Mouse (Mus musculus) urinary bladder, postnatal 25 days (tissue): Measurements from ENCODE around the gene Sorcs2.

ENCODE experiments used
- DNase-seq: peaks from one replicate; pipeline ENCODE4 v3.0.0; 2022; ENCODE audit warnings: low spot score

Sorcs2 gene

DNA sequence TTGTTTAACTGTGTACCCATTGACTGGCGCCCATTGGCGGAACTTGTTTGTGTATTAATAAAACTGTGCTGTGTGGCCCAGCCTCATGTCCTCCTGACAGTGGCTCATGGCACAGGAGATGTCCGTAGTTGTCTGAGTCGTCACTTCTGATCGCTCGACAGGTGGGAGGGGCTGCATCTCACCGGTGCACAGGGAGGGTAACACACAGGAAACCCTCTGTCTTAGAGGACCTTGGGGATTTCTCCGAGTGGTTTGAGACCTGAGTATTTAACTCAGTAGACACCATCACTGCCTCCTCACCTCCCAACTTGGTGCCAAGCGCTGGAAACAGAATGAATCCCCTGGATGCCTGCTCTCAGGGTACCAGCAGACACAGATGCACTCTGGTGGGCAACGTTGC, 394.1 kb downstream of the Sorcs2 start:
- no peak for DNase-seq

DNA sequence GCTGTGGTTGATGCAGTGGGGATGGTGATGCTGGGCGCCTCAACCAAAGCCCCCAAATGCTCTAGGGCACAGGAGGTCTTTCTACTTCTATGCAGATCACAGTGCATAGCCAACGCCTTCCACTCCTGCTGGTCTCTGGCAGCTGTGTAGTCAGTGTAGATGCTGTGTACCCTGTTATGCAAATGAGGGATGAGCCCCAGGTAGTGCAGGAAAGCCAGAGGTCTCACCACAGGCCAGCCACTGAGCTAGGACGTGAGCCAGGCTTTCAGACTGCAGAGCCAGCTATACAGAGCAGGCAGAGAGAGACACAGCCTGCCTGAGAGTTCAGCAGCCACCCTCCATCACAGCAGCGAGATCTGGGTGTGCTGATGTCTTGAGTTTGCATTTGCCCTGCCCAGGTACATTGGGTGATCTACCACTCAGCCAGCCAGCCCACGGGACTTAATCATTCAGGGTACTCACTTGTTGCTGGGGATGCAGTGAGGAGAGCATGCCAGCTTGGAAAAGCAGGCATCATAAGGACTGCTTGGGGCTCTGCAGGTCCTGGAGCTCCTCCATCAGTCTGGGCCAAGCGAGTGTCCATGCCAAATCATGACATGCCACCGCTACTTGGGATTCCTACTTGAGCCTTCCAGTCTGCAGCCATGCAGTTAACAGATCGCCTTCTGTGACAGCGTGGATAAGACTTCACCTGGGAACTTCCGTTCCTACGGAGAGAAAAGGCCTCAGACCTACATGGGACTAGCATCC, 407.8 kb downstream of the Sorcs2 start:
- DNase-seq = no peak

DNA sequence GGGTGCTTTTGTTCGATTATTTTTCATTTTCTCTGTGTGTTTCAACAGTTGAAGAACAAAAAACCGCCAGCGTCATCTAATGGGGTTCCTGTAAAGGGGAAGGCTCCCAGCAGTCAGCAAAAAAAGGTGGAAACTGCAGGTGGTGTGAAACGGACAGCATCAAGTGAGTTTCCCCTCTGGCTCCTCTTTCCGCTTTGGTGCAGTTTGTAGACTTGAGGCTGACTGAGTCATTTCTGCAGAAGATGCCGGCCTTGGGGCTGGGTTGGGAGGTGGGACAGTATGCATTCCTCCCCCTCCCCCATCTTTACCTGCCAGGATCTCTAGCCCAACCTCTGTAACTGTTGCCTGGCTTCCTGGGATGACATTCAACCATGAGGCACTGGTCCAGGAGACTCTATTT, 408.4 kb downstream of the Sorcs2 start:
- DNase-seq = no peak

DNA sequence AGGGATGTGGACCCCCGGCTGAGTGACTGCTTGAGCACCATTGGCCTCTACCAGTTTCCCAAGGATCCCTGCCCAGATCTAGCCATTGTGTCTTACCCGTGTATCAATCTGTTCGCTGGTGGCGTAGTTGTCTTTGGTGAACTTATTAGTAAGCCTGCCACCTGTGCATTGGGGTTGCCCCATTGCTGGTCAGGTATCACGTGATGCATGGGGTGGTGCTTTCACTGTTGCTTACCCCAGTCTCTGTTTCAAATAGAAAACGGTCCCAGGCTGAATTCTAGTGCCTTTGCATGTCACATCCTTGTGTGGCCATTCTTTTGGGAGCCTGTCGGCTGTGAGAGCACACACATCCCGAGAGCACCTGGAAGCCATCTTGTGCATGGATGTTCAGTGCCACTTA, 409.9 kb downstream of the Sorcs2 start:
- DNase-seq = no peak

DNA sequence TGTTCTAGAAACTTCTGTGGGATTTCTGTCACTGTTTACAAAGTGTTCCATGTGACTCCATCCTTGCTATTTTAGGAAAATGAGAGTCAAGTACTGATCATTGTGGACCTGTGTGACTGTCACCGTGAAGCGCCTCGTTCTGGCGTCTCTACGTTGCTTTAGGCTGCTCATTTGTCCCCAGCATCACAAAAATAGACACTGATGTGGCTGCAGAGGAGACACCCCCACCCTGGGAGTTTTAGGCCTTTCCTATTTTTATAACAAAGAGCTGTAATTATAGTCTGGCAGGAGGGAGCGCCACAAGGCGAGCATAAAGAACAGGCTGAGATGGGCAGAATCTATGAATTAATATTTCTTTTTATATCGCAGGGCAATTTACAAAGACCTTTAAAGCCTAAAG, 412.3 kb downstream of the Sorcs2 start:
- DNase-seq = no peak

DNA sequence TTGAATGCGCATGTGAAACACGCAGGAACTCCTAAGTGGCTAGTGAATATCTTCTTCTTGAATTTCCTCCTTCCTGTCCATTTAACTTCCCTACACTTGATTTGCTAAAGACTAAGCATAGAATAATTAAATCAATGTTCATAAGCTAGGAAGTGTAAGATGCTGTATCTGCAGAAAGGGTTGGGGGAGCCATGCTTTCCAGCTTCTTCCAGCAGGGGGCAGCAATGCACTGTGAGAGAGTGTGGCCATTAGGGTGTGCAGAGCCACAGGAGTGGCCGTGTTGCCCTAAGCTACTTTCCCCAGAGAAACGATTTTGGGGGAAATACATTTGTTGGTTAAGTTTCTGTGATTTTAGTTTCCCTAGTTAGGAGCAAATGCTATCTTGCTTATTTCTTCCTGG, 416.0 kb downstream of the Sorcs2 start:
- peak; percentile 84 for DNase-seq

DNA sequence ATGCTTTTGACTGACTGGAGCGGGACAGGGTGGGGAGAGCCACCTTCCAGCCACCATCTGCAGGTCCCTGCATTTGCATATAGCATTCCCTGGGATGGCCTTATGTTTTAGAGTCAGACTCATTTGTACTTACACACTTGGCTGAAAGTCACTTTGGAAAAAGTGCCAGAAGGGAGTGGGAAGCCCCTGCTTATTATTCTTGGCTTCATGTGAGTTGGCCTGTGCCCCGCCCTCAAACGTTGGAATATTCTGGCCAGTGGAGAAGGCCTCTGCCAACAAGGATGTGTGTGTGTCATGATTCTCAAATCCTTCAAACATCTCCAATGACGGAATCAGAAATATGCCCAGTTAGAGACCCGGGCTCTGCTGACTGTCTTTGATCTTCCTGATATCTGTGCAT, 416.6 kb downstream of the Sorcs2 start:
- no peak for DNase-seq

DNA sequence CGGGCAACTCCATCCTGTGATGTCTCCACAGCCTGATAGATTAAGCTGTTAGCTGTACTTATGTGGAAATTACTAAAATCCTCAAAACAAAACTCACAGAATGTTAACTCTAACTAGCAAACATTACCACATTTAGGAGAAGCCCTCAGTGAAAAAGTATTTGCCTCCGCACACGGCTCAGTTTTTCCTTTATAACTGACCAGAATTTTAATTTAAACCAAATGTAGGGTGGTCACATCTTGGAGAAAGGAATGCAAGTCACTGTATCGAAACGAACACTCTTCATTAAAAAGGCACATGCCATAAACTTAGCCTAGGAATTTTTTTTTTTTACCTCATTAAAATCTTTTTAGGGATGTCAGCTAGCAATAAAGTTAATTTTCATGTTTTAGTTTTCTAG, 417.4 kb downstream of the Sorcs2 start:
- no peak for DNase-seq

DNA sequence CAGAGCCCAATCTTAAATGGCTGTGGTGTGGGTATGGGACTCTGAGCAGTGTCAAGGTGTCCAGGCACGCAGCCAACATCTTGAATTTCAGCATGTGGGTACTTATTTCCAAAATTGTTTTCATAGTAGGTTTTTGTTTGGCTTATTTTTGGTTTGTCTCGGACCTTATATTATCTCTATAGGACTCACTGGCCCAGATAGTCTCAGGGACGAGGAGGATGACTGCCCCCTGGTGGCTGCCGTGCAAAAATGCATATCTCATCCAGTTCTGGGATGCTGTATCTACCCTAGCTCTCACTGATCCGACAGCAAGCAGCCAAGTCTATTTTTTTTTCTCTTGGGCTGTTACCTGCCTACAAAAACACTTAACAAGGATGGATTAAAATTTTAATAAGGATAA, 422.3 kb downstream of the Sorcs2 start:
- peak; percentile 85 for DNase-seq

DNA sequence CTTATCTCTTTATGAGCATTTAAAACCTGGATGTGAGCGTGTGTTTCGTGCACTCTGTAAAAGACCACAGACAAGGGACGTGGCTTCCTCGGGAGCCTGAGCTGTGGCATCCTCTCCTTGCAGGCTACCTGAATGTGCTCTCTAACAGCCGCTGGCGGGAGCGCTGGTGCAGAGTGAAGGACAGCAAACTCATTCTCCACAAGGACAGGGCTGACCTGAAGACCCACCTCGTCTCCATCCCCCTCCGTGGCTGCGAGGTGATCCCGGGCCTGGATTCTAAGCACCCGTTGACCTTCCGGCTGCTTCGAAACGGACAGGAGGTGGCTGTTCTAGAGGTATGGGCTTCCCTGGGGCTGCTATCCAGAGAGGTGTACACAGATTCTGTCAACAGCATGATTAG, 423.7 kb downstream of the Sorcs2 start:
- DNase-seq = no peak

DNA sequence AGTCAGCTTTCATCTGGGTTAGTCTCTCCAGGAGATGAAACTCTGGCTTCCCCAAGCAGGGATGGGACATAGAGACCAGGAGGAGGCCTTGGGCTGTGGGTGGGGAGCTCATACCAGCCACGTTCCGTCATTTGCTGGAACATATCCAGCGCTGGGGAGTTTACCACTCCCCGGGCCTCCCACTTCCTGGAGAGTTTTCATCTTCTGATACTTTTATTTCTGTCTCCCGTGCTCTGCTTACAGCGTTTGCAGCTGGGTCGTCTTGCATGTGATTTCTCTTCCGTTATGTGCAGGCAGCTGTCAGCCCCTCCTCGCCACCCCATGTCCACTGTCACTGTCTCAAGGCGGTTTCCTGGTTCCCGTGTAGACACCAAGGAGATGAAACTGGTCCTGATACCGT, 424.1 kb downstream of the Sorcs2 start:
- peak; percentile 75 for DNase-seq

DNA sequence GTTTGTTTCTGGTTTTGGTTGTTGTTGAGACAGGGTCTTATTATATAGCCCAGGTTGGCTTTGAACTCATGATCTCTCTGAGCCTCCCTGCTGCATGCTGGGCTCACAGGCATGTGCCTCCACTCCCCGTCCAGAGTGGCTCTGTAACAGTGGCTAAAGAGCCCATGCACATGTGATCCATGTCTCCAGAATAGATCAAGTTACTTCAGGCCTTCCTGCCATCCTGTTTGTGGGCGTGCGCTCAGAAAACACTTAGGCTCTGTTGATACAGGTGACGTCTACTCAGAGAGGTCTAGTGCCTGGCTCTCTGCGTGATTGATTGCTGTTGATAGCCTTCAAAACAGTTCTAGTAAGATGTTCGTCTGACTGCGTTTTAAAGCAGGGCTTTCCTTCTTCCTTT, 425.2 kb downstream of the Sorcs2 start:
- no peak for DNase-seq

DNA sequence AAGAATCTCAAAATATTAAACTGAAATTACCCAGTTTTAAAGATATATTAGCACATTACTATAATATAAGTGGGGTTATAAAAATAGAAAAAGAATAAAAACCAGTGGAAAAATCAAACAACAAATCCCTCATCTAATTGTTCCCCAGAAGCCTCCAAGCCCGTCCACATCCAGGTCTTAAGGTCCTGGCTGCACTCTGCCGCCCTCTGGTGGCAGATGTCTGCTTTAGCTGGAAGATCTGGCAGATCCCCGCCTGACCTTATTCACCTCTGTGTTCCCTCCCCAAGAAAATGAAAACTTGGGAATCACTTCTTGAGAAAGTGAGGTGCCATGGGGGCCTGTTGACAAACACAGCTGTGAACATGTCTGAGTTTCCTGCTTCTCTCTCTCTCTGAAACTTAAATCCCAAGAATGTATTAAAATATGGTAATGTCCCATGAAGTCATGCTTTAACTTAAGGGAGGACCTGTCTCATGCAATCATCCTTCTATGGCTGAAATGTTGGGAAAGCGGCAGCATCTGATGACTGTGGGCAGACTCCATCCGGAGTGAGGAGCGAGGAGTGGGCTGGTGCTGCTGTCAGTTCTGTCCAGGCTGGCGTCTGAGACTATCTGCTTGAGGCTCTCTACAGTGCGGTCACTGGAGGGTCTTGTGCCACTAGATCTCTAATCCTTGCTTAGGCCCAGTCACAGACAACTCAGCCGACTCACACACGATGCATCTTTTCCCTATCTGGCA, 425.9 kb downstream of the Sorcs2 start:
- peak; percentile 76 for DNase-seq

DNA sequence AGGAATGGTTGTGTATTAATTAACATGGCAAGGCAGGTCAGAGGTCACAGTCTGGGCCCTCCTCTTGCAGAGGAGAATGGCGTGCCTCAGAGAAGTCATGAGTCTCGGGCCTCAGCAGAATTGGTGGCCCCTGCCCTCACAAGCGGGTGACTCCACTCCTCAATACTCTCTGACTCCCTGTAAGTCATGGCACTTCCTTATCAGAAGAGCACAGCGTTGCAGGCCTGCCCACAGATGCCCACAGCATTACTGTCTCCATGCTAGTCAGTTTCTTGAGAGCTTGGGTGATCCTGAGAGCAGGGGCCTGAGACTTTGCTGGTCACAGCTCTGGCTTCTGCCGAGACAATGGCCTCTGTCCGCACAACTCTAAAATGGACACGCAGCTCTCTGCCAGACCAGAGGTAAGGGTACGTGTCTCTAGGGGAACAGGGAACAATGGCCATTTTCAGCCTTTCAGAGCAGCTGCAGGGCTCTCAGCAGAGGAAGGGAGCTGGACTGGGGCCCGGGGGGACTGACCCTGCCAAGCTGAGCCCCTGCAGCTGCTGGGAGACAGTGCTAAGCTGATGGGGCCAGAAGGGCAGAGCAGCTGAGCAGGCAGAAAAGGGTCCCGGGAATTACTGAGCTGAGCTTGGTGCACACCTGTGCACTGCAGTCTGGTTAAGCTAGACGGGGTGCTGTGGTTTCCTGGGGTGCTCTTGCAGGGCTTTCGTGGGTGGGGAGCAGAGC, 427.4 kb downstream of the Sorcs2 start:
- DNase-seq = no peak

DNA sequence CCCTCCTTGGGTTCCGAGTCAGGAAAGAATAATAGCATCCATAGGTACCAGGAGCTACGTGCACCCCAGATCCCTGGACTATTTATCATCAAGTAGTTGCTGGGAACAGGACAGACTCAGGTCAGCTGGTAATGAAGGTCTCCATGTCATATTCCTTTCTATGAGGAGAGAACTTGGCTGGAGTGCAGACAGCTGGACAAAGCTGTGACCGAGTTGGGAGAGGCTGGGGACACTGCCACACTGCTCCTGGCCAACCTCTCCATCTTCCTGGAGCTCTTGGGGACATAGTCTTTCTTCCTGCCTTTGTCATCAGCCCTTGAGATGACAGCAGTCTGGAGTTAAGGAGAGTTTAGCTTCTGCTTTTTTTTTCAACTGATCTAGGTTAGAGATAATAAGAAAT, 428.1 kb downstream of the Sorcs2 start:
- no peak for DNase-seq
